Mouse (Mus musculus): ENCODE results near the gene Fn1.

GRCm38 (mm10) chr1:71609057-71609775 is 43.8 kb downstream of the Fn1 start:
- TF ChIP-seq POLR2A (IDR thresholded peaks at IDR 0.05; ENCODE audit: insufficient read depth, low read length) (no peak), CTCF (IDR thresholded peaks at IDR 0.05; ENCODE audit: low read depth, low read length) (no peak), EP300 (IDR thresholded peaks at IDR 0.05; ENCODE audit: insufficient read depth, low read depth, low read length) (no peak)
